Mouse (Mus musculus) embryonic facial prominence, embryonic 14.5 days (tissue): ENCODE measurements around the gene Sgta. TPM values are rescaled to one million over a fixed set of nuclear protein-coding genes. Genes with fewer than 3 reads are reported as not detected.
"Not testable (repeated sequence)": the region's sequence is repeated elsewhere in the genome, so short reads cannot be mapped to it uniquely, and the experiment has no call there.

ENCODE experiments used
- ATAC-seq: fragments of 200-750 bp; cut with Nextera tagmentation; 2 replicates; pipeline ENCODE4 v1.8.0; 2017; ENCODE audit warnings: low read depth, moderate number of reproducible peaks, moderate TSS enrichment
- DNase-seq: peaks from one replicate; pipeline ENCODE4 v3.0.0-alpha.2; 2015; ENCODE audit warnings: low spot score
- H3K27ac ChIP-seq: fragments of 300-500 bp; sonication (generic); replicated peaks from 2 replicates; pipeline ENCODE4 v1.5.1; 2014; ENCODE audit warnings: low read depth, mild to moderate bottlenecking, low read length, moderate library complexity
- H3K27me3 ChIP-seq: fragments of 300-500 bp; sonication (generic); replicated peaks from 2 replicates; pipeline ENCODE4 v1.6.1; 2014; ENCODE audit warnings: low read length; ENCODE audit not compliant: control insufficient read depth, insufficient read depth
- H3K36me3 ChIP-seq: fragments of 300-500 bp; sonication (generic); 2 replicates; pipeline ENCODE4 v1.6.1; 2014; ENCODE audit warnings: low read length, mixed read lengths; ENCODE audit not compliant: control insufficient read depth, insufficient read depth
- H3K4me1 ChIP-seq: fragments of 300-500 bp; sonication (generic); 2 replicates; pipeline ENCODE4 v1.6.1; 2014; ENCODE audit warnings: antibody characterized with exemption, low read length; ENCODE audit not compliant: control insufficient read depth, insufficient read depth
- H3K4me2 ChIP-seq: fragments of 300-500 bp; sonication (generic); 2 replicates; pipeline ENCODE4 v1.6.1; 2014; ENCODE audit warnings: low read depth, mild to moderate bottlenecking, low read length, moderate library complexity, mixed read lengths
- H3K4me3 ChIP-seq: fragments of 300-500 bp; sonication (generic); 2 replicates; pipeline ENCODE4 v1.5.1; 2014; ENCODE audit warnings: low read depth, mild to moderate bottlenecking, low read length
- H3K9ac ChIP-seq: fragments of 300-500 bp; sonication (generic); 2 replicates; pipeline ENCODE4 v1.6.1; 2014; ENCODE audit warnings: low read depth, mild to moderate bottlenecking, low read length, moderate library complexity, mixed read lengths
- H3K9me3 ChIP-seq: fragments of 300-500 bp; sonication (generic); 2 replicates; pipeline ENCODE4 v1.6.1; 2016; ENCODE audit warnings: low read length; ENCODE audit not compliant: control insufficient read depth
- WGBS: fragments of 180-500 bp; shearing (Covaris S2); extraction: QIAGEN DNeasy Blood & Tissue Kit; methylation state at CpG from one replicate; pipeline ENCODE4 v1.1.7; 2014; 5-methylcytosine and 5-hydroxymethylcytosine counted together
- polyA plus RNA-seq: library from polyadenylated mRNA; unstranded; fragments of >200 nt; fragmentation: Nextera tagmentation; extraction: Ambion mirVana; gene quantifications from 2 replicates; pipeline ENCODE4 v1.2.1, GENCODE M21; 2014

The Sgta gene
- polyA plus RNA-seq, 1 experiment from 2014 or later = 163 TPM

GRCm38 (mm10) chr10:81069836-81070235 lies 9.9 kb upstream of the Sgta start, which contains the start of gene Thop1:
Gene Thop1, plus strand, starts transcription at chr10:81070035.
- peak; percentile 100 for DNase-seq
- Histone ChIP-seq H3K4me1 (peaks cover 9% of the 10 kb centered on the region), H3K4me3 (peak within 1 kb of the TSS; percentile 79), H3K9ac (peak within 1 kb of the TSS; percentile 84), H3K4me2 (peak within 1 kb of the TSS; percentile 64), H3K27ac (peak within 1 kb of the TSS; percentile 57; the same call in 1 of the 2 replicates), H3K27me3 (no peaks in the 10 kb centered on the region), H3K9me3 (no peaks in the 10 kb centered on the region), H3K36me3 (peaks cover 20% of the 10 kb centered on the region)
- ATAC-seq = peak; percentile 96
- 0% methylated on average over 27 of the region's 35 CpGs for WGBS

GRCm38 (mm10) chr10:81068706-81069105 lies 8.7 kb upstream of the Sgta start:
- no peaks in the 10 kb centered on the region for H3K9me3 ChIP-seq
- peaks cover 9% of the 10 kb centered on the region for H3K36me3 ChIP-seq
- H3K9ac ChIP-seq = no peak overlapping the region
- 75% methylated on average over 5 of the region's 5 CpGs for WGBS
- ATAC-seq (no peak), DNase-seq (no peak)
- no peak overlapping the region for H3K4me3 ChIP-seq
- H3K27ac ChIP-seq = no peak overlapping the region
- H3K4me1 ChIP-seq = peaks cover 9% of the 10 kb centered on the region
- no peaks in the 10 kb centered on the region for H3K27me3 ChIP-seq
- no peak overlapping the region for H3K4me2 ChIP-seq

GRCm38 (mm10) chr10:81064519-81064918 lies 4.5 kb upstream of the Sgta start:
- not testable (repeated sequence) for H3K27me3 ChIP-seq, H3K4me3 ChIP-seq, H3K9ac ChIP-seq, H3K36me3 ChIP-seq, H3K4me1 ChIP-seq, H3K9me3 ChIP-seq, H3K27ac ChIP-seq, H3K4me2 ChIP-seq, ATAC-seq, DNase-seq
- 81% methylated on average over 8 of the region's 8 CpGs for WGBS

DNA sequence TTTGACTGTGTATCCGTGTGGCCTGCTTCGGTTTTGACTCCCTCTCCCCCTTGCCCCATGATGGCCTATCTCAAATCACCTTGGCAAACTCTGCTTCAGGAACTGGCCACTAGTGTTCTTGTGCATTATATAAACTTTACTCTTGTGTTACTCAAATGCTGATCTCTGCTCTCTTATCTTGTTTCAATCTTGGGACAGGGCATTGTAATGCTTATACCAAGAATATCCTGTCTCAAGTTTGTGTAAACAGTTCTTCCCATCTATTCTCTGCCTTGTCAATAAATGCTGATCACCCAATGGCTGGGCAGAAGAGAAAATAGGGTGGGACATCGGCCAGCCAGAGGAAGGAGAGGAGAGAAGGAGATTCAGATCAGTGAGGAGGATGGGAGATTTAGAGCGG lies 2.7 kb upstream of the Sgta start:
- Histone ChIP-seq H3K9me3 (no peaks in the 10 kb centered on the region), H3K4me3 (no peak overlapping the region), H3K9ac (no peak overlapping the region), H3K27me3 (no peaks in the 10 kb centered on the region), H3K36me3 (no peaks in the 10 kb centered on the region), H3K4me2 (no peak overlapping the region), H3K27ac (no peak overlapping the region), H3K4me1 (peaks cover 14% of the 10 kb centered on the region; the same call in 1 of the 2 replicates)
- WGBS = 57% methylated on average over 4 of the region's 4 CpGs
- no peak for DNase-seq
- ATAC-seq = no peak

- H3K4me2 ChIP-seq = peak overlapping the region; percentile 94
- H3K36me3 ChIP-seq = no peaks in the 10 kb centered on the region
- no peaks in the 10 kb centered on the region for H3K27me3 ChIP-seq
- 86% methylated on average over 6 of the region's 6 CpGs for whole genome bisulfite sequencing
- ATAC-seq (no peak), DNase-seq (no peak)
- peak overlapping the region; percentile 92; the same call in 1 of the 2 replicates for H3K9ac ChIP-seq
- H3K27ac ChIP-seq = no peak overlapping the region
- H3K4me3 ChIP-seq = peak overlapping the region; percentile 86
- peaks cover 14% of the 10 kb centered on the region; the same call in 1 of the 2 replicates for H3K4me1 ChIP-seq
- H3K9me3 ChIP-seq = no peaks in the 10 kb centered on the region
Observed at GRCm38 (mm10) chr10:81058896-81059295, 1.1 kb downstream of the Sgta start.

DNA sequence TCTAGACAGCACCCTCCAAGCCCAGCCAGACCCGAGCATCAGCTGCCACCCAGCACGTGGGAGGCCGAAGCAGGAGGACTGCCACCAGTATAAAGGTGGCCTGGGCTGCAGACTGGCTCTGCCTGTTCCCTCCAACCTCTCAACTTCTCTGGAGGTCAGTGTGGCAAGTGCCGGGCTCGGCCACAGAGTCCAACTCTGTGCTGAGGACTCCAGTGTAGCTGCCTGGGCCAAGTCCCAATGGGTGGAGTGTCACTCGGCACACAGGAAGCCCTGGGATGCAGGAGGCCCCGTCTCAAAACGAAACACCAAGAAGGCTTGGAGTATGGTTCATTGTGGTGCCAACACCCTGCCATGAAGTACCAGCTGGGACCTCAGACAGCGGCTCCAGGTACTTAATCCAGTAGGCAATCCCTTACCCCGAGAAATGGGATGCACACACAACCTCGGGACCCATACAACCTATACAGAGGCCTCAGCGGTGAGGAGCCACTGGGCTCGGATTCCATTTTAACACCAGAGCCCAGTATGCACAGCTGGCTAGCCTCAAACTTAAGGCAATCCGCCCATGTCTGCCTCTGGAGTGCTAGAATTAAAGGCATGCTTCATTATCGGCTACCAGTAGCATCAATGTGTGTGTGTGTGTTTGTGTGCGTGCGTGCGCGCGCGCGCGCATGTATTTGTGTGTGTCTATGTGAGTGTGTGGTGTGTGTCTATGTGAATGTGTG lies 2.4 kb downstream of the Sgta start:
- DNase-seq (no peak), ATAC-seq (no peak)
- Histone ChIP-seq H3K4me1 (peaks cover 14% of the 10 kb centered on the region; the same call in 1 of the 2 replicates), H3K36me3 (0 out of 2 replicates have a peak, but pooled peaks cover 3% of the 10 kb centered on the region), H3K4me3 (no peak overlapping the region), H3K27me3 (no peaks in the 10 kb centered on the region), H3K4me2 (no peak overlapping the region), H3K27ac (no peak overlapping the region), H3K9me3 (no peaks in the 10 kb centered on the region), H3K9ac (peak overlapping the region; percentile 14; the same call in 1 of the 2 replicates)
- 90% methylated on average over 23 of the region's 23 CpGs for WGBS

GRCm38 (mm10) chr10:81055802-81056340 lies 4.1 kb downstream of the Sgta start:
- H3K9me3 ChIP-seq, H3K27me3 ChIP-seq, H3K4me3 ChIP-seq, H3K27ac ChIP-seq, H3K4me2 ChIP-seq, ATAC-seq, DNase-seq: not testable (repeated sequence)
- peak overlapping the region; percentile 34; the same call in 1 of the 2 replicates for H3K9ac ChIP-seq
- WGBS = 85% methylated on average over 6 of the region's 11 CpGs
- peaks cover 14% of the 10 kb centered on the region; the same call in 1 of the 2 replicates for H3K4me1 ChIP-seq
- H3K36me3 ChIP-seq = peaks cover 20% of the 10 kb centered on the region

- H3K9me3 ChIP-seq = no peaks in the 10 kb centered on the region
- no peak overlapping the region for H3K9ac ChIP-seq
- H3K27me3 ChIP-seq = no peaks in the 10 kb centered on the region
- peaks cover 27% of the 10 kb centered on the region for H3K36me3 ChIP-seq
- ATAC-seq (no peak), DNase-seq (no peak)
- no peak overlapping the region for H3K4me2 ChIP-seq
- 70% methylated on average over 5 of the region's 6 CpGs for WGBS
- H3K4me1 ChIP-seq = peaks cover 14% of the 10 kb centered on the region; the same call in 1 of the 2 replicates
- H3K27ac ChIP-seq = no peak overlapping the region
- H3K4me3 ChIP-seq = no peak overlapping the region
Observed at GRCm38 (mm10) chr10:81055169-81055568, 4.8 kb downstream of the Sgta start.
